Mouse (Mus musculus) lung, postnatal 0 days (tissue): Measurements from ENCODE around the gene Tsc22d1. TPM values are rescaled to one million over a fixed set of nuclear protein-coding genes. Genes with fewer than 3 reads are reported as not detected.
A peak's percentile ranks its signal among the peaks of the same experiment; 100 is the strongest.

ENCODE experiments used
- ATAC-seq: fragments of 200-750 bp; cut with Nextera tagmentation; 2 replicates; pipeline ENCODE4 v1.8.0; 2017; ENCODE audit warnings: moderate library complexity
- DNase-seq: peaks from one replicate; pipeline ENCODE4 v3.0.0-alpha.2; 2016; ENCODE audit warnings: low spot score
- H3K27ac ChIP-seq: fragments of 300-500 bp; sonication (generic); 2 replicates; pipeline ENCODE4 v1.5.1; 2014; ENCODE audit warnings: antibody characterized with exemption, mild to moderate bottlenecking, low read length, mixed read lengths
- H3K27me3 ChIP-seq: fragments of 300-500 bp; sonication (generic); replicated peaks from 2 replicates; pipeline ENCODE4 v1.6.1; 2014; ENCODE audit warnings: low read length, mixed read lengths; ENCODE audit not compliant: insufficient read depth
- H3K36me3 ChIP-seq: fragments of 300-500 bp; sonication (generic); 2 replicates; pipeline ENCODE4 v1.6.1; 2014; ENCODE audit warnings: low read length, mixed read lengths; ENCODE audit not compliant: insufficient read depth
- H3K4me1 ChIP-seq: fragments of 300-500 bp; sonication (generic); 2 replicates; pipeline ENCODE4 v1.6.1; 2014; ENCODE audit warnings: antibody characterized with exemption, low read depth, low read length, mixed read lengths; ENCODE audit not compliant: insufficient read depth
- H3K4me2 ChIP-seq: fragments of 300-500 bp; sonication (generic); replicated peaks from 2 replicates; pipeline ENCODE4 v1.6.1; 2014; ENCODE audit warnings: low read depth, mild to moderate bottlenecking, low read length, moderate library complexity, mixed read lengths
- H3K4me3 ChIP-seq: fragments of 300-500 bp; sonication (generic); 2 replicates; pipeline ENCODE4 v1.5.1; 2014; ENCODE audit warnings: low read depth, low read length
- H3K9ac ChIP-seq: fragments of 300-500 bp; sonication (generic); replicated peaks from 2 replicates; pipeline ENCODE4 v1.6.1; 2014; ENCODE audit warnings: low read depth, mild to moderate bottlenecking
- H3K9me3 ChIP-seq: fragments of 300-500 bp; sonication (generic); 2 replicates; pipeline ENCODE4 v1.6.1; 2016; ENCODE audit warnings: low read length, mixed read lengths
- CTCF ChIP-seq: IDR thresholded peaks from 2 replicates; pipeline ENCODE4 v1.5.1; 2016; ENCODE audit warnings: antibody characterized with exemption, mild to moderate bottlenecking
- EP300 ChIP-seq: IDR thresholded peaks from 2 replicates; pipeline ENCODE4 v1.6.1; 2016; ENCODE audit warnings: antibody characterized with exemption, mild to moderate bottlenecking, control low read depth
- WGBS: fragments of 180-500 bp; shearing (Covaris S2); extraction: QIAGEN DNeasy Blood & Tissue Kit; methylation state at CpG from one replicate; pipeline ENCODE4 v1.1.7; 2014; 5-methylcytosine and 5-hydroxymethylcytosine counted together
- polyA plus RNA-seq: library from polyadenylated mRNA; unstranded; fragments of >200 nt; fragmentation: Nextera tagmentation; extraction: Ambion mirVana; gene quantifications from 2 replicates; pipeline ENCODE4 v1.2.1, GENCODE M21; 2015

The Tsc22d1 gene
- polyA plus RNA-seq, 1 experiment from 2014 or later: 635 TPM

GRCm38 (mm10) chr14:76428855-76429254 is 14.1 kb downstream of the Tsc22d1 start:
- no peak for ATAC-seq
- no peak for DNase-seq
- 74% methylated on average over 2 of the region's 2 CpGs for WGBS
- Histone ChIP-seq H3K36me3 (peaks cover 7% of the 10 kb centered on the region; the same call in 1 of the 2 replicates), H3K9ac (no peak overlapping the region), H3K4me3 (no peak overlapping the region), H3K4me1 (no peaks in the 10 kb centered on the region), H3K4me2 (no peak overlapping the region), H3K27ac (no peak overlapping the region), H3K27me3 (no peaks in the 10 kb centered on the region), H3K9me3 (no peaks in the 10 kb centered on the region)
- TF ChIP-seq EP300: no peak
- no peak for TF ChIP-seq CTCF

- Histone ChIP-seq H3K36me3 (no peaks in the 10 kb centered on the region), H3K4me2 (no peak overlapping the region), H3K4me1 (no peaks in the 10 kb centered on the region), H3K27me3 (no peaks in the 10 kb centered on the region), H3K27ac (no peak overlapping the region), H3K9ac (no peak overlapping the region), H3K4me3 (no peak overlapping the region), H3K9me3 (no peaks in the 10 kb centered on the region)
- ATAC-seq (no peak), DNase-seq (no peak)
- 85% methylated on average over 4 of the region's 4 CpGs for WGBS
- TF ChIP-seq CTCF (no peak), EP300 (no peak)
Observed at GRCm38 (mm10) chr14:76431918-76432317, 17.2 kb downstream of the Tsc22d1 start.

- Histone ChIP-seq H3K27ac (no peak overlapping the region), H3K4me2 (no peak overlapping the region), H3K9ac (no peak overlapping the region), H3K4me3 (no peak overlapping the region), H3K9me3 (no peaks in the 10 kb centered on the region), H3K4me1 (no peaks in the 10 kb centered on the region), H3K36me3 (no peaks in the 10 kb centered on the region), H3K27me3 (no peaks in the 10 kb centered on the region)
- 86% methylated on average over 7 of the region's 7 CpGs for WGBS
- ATAC-seq (no peak), DNase-seq (no peak)
- no peak for TF ChIP-seq CTCF
Observed at GRCm38 (mm10) chr14:76432369-76432768, 17.6 kb downstream of the Tsc22d1 start.

- H3K9ac ChIP-seq: no peak overlapping the region
- no peaks in the 10 kb centered on the region for H3K4me1 ChIP-seq
- H3K27ac ChIP-seq: no peak overlapping the region
- no peak overlapping the region for H3K4me3 ChIP-seq
- H3K9me3 ChIP-seq: no peaks in the 10 kb centered on the region
- no peaks in the 10 kb centered on the region for H3K27me3 ChIP-seq
- no peak for DNase-seq
- H3K4me2 ChIP-seq: no peak overlapping the region
- no peak for ATAC-seq
- no peak for TF ChIP-seq CTCF
- no peak for TF ChIP-seq EP300
- WGBS: 93% methylated on average over 8 of the region's 8 CpGs
- no peaks in the 10 kb centered on the region for H3K36me3 ChIP-seq
Observed at GRCm38 (mm10) chr14:76432816-76433215, 18.1 kb downstream of the Tsc22d1 start.

GRCm38 (mm10) chr14:76442160-76442559 is 27.4 kb downstream of the Tsc22d1 start:
- 41% methylated on average over 10 of the region's 10 CpGs for WGBS
- TF ChIP-seq EP300 (no peak), CTCF (peak; percentile 39)
- H3K36me3 ChIP-seq: no peaks in the 10 kb centered on the region
- no peak overlapping the region for H3K27ac ChIP-seq
- H3K27me3 ChIP-seq: no peaks in the 10 kb centered on the region
- no peaks in the 10 kb centered on the region for H3K9me3 ChIP-seq
- no peaks in the 10 kb centered on the region for H3K4me1 ChIP-seq
- H3K4me3 ChIP-seq: no peak overlapping the region
- DNase-seq (peak; percentile 60), ATAC-seq (no peak; the same call in 1 of the 2 replicates)
- H3K9ac ChIP-seq: no peak overlapping the region
- no peak overlapping the region for H3K4me2 ChIP-seq

GRCm38 (mm10) chr14:76448987-76449386 is 34.2 kb downstream of the Tsc22d1 start:
- H3K4me3 ChIP-seq: peak overlapping the region; percentile 17; the same call in 1 of the 2 replicates
- no peak overlapping the region for H3K9ac ChIP-seq
- DNase-seq (peak; percentile 87), ATAC-seq (peak; percentile 88)
- H3K27me3 ChIP-seq: no peaks in the 10 kb centered on the region
- no peaks in the 10 kb centered on the region for H3K9me3 ChIP-seq
- WGBS: 15% methylated on average over 3 of the region's 4 CpGs
- H3K27ac ChIP-seq: peak overlapping the region; percentile 32; the same call in 1 of the 2 replicates
- no peak for TF ChIP-seq CTCF
- TF ChIP-seq EP300: peak; percentile 18; the same call in 1 of the 2 replicates
- no peaks in the 10 kb centered on the region for H3K36me3 ChIP-seq
- peaks cover 7% of the 10 kb centered on the region; the same call in 1 of the 2 replicates for H3K4me1 ChIP-seq
- peak overlapping the region; percentile 42 for H3K4me2 ChIP-seq

GRCm38 (mm10) chr14:76451011-76451410 is 36.2 kb downstream of the Tsc22d1 start:
- H3K9me3 ChIP-seq: no peaks in the 10 kb centered on the region
- no peak overlapping the region for H3K27ac ChIP-seq
- ATAC-seq (no peak), DNase-seq (no peak)
- no peak overlapping the region for H3K4me3 ChIP-seq
- H3K4me2 ChIP-seq: no peak overlapping the region
- WGBS: 58% methylated on average over 6 of the region's 6 CpGs
- H3K27me3 ChIP-seq: no peaks in the 10 kb centered on the region
- H3K4me1 ChIP-seq: peaks cover 7% of the 10 kb centered on the region; the same call in 1 of the 2 replicates
- H3K36me3 ChIP-seq: no peaks in the 10 kb centered on the region
- no peak for TF ChIP-seq EP300
- no peak for TF ChIP-seq CTCF
- H3K9ac ChIP-seq: no peak overlapping the region
